Mouse (Mus musculus): ENCODE measurements around the gene Ier5. TPM values are rescaled to one million over a fixed set of nuclear protein-coding genes. Genes with fewer than 3 reads are reported as not detected.
A peak's percentile ranks its signal among the peaks of the same experiment; 100 is the strongest.

The Ier5 gene
- polyA plus RNA-seq, 1 experiment from 2014 or later = 6.9 TPM

- no peaks in the 10 kb centered on the region for H3K27me3 ChIP-seq (ENCODE audit: low read depth, poor library complexity, severe bottlenecking)
- DNase-seq (ENCODE audit: low spot score) = no peak
- peak overlapping the region; percentile 75; the same call in 1 of the 2 replicates for H3K27ac ChIP-seq
- H3K9me3 ChIP-seq (replicated peaks) = no peaks in the 10 kb centered on the region
- peaks cover 67% of the 10 kb centered on the region for H3K4me1 ChIP-seq
- 59% methylated on average over 6 of the region's 6 CpGs for WGBS
- H3K36me3 ChIP-seq = no peaks in the 10 kb centered on the region
- H3K4me3 ChIP-seq = no peak overlapping the region
These were observed 45.0 kb downstream of the Ier5 start for GRCm38 (mm10) chr1:155054366-155054965.

GRCm38 (mm10) chr1:155053296-155053695 is 46.1 kb downstream of the Ier5 start:
- H3K4me1 ChIP-seq = peaks cover 67% of the 10 kb centered on the region
- no peaks in the 10 kb centered on the region for H3K9me3 ChIP-seq (replicated peaks)
- H3K27me3 ChIP-seq (ENCODE audit: low read depth, poor library complexity, severe bottlenecking) = no peaks in the 10 kb centered on the region
- DNase-seq (ENCODE audit: low spot score) = no peak
- 93% methylated on average over 1 of the region's 1 CpGs for WGBS
- H3K27ac ChIP-seq = peak overlapping the region; percentile 84
- H3K4me3 ChIP-seq = no peak overlapping the region
- no peaks in the 10 kb centered on the region for H3K36me3 ChIP-seq

GRCm38 (mm10) chr1:155052761-155053166 is 46.7 kb downstream of the Ier5 start:
- WGBS = 42% methylated on average over 9 of the region's 9 CpGs
- no peak for DNase-seq (ENCODE audit: low spot score)

GRCm38 (mm10) chr1:155052131-155052760 is 47.2 kb downstream of the Ier5 start:
- no peak for DNase-seq (ENCODE audit: low spot score)
- Histone ChIP-seq H3K4me3 (no peak overlapping the region), H3K9me3 (replicated peaks) (no peaks in the 10 kb centered on the region), H3K27ac (peak overlapping the region; percentile 84), H3K27me3 (ENCODE audit: low read depth, poor library complexity, severe bottlenecking) (no peaks in the 10 kb centered on the region), H3K4me1 (peaks cover 67% of the 10 kb centered on the region), H3K36me3 (no peaks in the 10 kb centered on the region)
- 52% methylated on average over 4 of the region's 4 CpGs for WGBS

More at GRCm38 (mm10) chr1:155052761-155053166, 46.7 kb downstream of the Ier5 start:
- peak overlapping the region; percentile 84 for H3K27ac ChIP-seq
- no peaks in the 10 kb centered on the region for H3K9me3 ChIP-seq (replicated peaks)
- H3K36me3 ChIP-seq = no peaks in the 10 kb centered on the region
- peaks cover 67% of the 10 kb centered on the region for H3K4me1 ChIP-seq
- H3K4me3 ChIP-seq = no peak overlapping the region
- H3K27me3 ChIP-seq (ENCODE audit: low read depth, poor library complexity, severe bottlenecking) = no peaks in the 10 kb centered on the region

GRCm38 (mm10) chr1:155051701-155052127 is 47.7 kb downstream of the Ier5 start:
- H3K27ac ChIP-seq = peak overlapping the region; percentile 84
- no peaks in the 10 kb centered on the region for H3K36me3 ChIP-seq
- H3K27me3 ChIP-seq (ENCODE audit: low read depth, poor library complexity, severe bottlenecking) = no peaks in the 10 kb centered on the region
- H3K9me3 ChIP-seq (replicated peaks) = no peaks in the 10 kb centered on the region
- DNase-seq (ENCODE audit: low spot score) = no peak
- 79% methylated on average over 10 of the region's 10 CpGs for WGBS
- no peak overlapping the region for H3K4me3 ChIP-seq
- H3K4me1 ChIP-seq = peaks cover 67% of the 10 kb centered on the region

GRCm38 (mm10) chr1:155050897-155051592 is 48.4 kb downstream of the Ier5 start:
- DNase-seq (ENCODE audit: low spot score) = no peak
- 93% methylated on average over 9 of the region's 9 CpGs for WGBS
- no peaks in the 10 kb centered on the region for H3K27me3 ChIP-seq (ENCODE audit: low read depth, poor library complexity, severe bottlenecking)
- no peaks in the 10 kb centered on the region for H3K9me3 ChIP-seq (replicated peaks)
- peak overlapping the region; percentile 84 for H3K27ac ChIP-seq
- H3K4me3 ChIP-seq = no peak overlapping the region
- no peaks in the 10 kb centered on the region for H3K36me3 ChIP-seq
- H3K4me1 ChIP-seq = peaks cover 62% of the 10 kb centered on the region

GRCm38 (mm10) chr1:155050174-155050573 is 49.3 kb downstream of the Ier5 start:
- Histone ChIP-seq H3K27ac (peak overlapping the region; percentile 84), H3K9me3 (replicated peaks) (no peaks in the 10 kb centered on the region), H3K4me3 (no peak overlapping the region), H3K36me3 (no peaks in the 10 kb centered on the region), H3K4me1 (peaks cover 54% of the 10 kb centered on the region), H3K27me3 (ENCODE audit: low read depth, poor library complexity, severe bottlenecking) (no peaks in the 10 kb centered on the region)
- WGBS = 37% methylated on average over 5 of the region's 5 CpGs
- DNase-seq (ENCODE audit: low spot score) = peak; percentile 69

- Histone ChIP-seq H3K4me1 (peaks cover 43% of the 10 kb centered on the region), H3K27me3 (ENCODE audit: low read depth, poor library complexity, severe bottlenecking) (no peaks in the 10 kb centered on the region)
- WGBS = 5% methylated on average over 5 of the region's 5 CpGs
These were observed 50.5 kb downstream of the Ier5 start for GRCm38 (mm10) chr1:155048947-155049346.

More at GRCm38 (mm10) chr1:155048947-155049346, 50.5 kb downstream of the Ier5 start:
- H3K36me3 ChIP-seq = no peaks in the 10 kb centered on the region
- H3K9me3 ChIP-seq (replicated peaks) = no peaks in the 10 kb centered on the region
- no peak overlapping the region for H3K4me3 ChIP-seq
- peak overlapping the region; percentile 84 for H3K27ac ChIP-seq
- peak; percentile 97 for DNase-seq (ENCODE audit: low spot score)

Other genes starting within 250 kb of the Ier5 start
- 0.06 and 0.15 TPM in 2 replicates for gene Cacna1e, start 215.1 kb downstream of the Ier5 start, polyA plus RNA-seq (2016; fragmentation: Nextera tagmentation; extraction: Ambion mirVana)
- gene Mr1, start 47.2 kb upstream of the Ier5 start, polyA plus RNA-seq (2016; fragmentation: Nextera tagmentation; extraction: Ambion mirVana) = 0.62 and 1.5 TPM in 2 replicates
- 83.1 and 95.4 TPM in 2 replicates for gene Stx6, start 59.1 kb upstream of the Ier5 start, polyA plus RNA-seq (2016; fragmentation: Nextera tagmentation; extraction: Ambion mirVana)
- 5.2 and 6.8 TPM in 2 replicates for gene BC034090, start 144.8 kb upstream of the Ier5 start, polyA plus RNA-seq (2016; fragmentation: Nextera tagmentation; extraction: Ambion mirVana)

Data from limb, embryonic 10.5 days (tissue).